Mouse (Mus musculus): ENCODE results near the gene Hyal2.

The Hyal2 gene

DNA sequence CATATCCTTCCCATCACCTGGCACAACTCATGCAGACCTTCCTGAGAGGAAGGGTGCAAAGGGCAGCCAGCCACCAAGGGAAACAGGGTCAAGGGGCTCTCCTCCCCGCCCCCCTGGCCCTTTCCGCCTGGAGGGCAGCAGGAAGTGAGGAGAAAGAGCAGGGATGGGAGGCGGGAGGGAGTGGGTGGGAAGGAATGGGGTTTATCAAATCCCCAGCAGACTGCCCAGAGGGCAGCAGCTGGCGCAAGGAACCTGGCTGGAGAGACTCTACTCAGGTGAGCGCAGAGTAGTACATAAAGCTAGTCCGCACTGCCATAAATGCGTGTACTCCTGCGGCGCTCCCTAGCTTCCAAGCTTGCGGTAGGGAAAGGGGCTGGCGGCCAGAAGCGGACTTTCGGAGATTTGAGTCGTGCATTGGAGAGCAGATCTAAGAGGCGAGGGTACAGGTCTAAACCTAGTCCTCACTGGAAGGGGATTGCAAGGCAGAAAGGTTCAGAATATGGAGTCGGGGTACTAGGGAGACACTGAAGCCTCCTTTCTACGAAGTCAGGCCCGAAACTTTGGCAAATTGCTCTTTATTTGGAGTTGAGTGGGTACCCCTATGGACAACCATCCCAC lies at the start of gene Hyal2:
TSS of gene Hyal2 (plus strand) at position 244 of the 618 bp plus-strand sequence.
- DNase-seq (ENCODE audit: low read depth, low spot score) = no peak

DNA sequence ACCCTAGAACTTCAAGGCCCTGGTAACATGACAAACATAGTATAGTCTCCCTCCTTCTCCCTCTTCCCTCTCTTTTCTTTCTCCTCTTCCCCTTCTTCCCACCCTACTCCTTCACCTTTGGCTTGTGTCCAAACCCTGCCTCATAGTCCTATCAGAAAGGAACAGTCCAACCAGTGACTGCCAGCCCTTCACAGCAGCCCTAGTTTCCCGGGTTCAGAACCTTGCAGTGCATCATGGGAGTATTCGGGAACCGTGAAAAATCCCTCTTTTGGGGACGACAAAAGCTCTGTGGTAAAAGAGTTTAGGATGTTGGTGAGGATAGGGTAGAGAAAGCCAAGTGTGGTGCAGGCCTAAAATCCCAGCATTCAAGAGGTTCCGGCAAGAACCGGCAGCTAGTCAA lies 47.4 kb upstream of the Hyal2 start:
- no peak for DNase-seq (ENCODE audit: low read depth, low spot score)

DNA sequence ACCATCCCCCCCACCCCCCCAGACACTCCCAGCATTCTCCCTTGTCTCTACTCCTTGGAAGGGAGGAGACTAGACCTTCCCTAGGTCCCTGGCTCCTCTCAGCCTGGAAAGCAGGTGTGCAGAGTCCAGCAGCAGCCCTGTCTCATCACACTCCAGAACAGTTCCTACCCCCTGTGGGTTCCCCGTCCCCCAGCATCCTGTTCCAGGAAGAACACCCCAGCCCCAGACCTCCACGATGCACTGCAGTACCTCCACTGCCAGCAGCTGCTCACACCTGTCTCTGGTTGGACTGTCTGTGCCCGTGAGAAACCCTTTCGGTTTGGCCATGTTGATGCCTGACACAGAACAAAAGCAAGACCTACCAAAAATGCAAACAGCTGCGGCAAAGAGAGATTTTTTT lies 46.6 kb upstream of the Hyal2 start:
- no peak for DNase-seq (ENCODE audit: low read depth, low spot score)

DNA sequence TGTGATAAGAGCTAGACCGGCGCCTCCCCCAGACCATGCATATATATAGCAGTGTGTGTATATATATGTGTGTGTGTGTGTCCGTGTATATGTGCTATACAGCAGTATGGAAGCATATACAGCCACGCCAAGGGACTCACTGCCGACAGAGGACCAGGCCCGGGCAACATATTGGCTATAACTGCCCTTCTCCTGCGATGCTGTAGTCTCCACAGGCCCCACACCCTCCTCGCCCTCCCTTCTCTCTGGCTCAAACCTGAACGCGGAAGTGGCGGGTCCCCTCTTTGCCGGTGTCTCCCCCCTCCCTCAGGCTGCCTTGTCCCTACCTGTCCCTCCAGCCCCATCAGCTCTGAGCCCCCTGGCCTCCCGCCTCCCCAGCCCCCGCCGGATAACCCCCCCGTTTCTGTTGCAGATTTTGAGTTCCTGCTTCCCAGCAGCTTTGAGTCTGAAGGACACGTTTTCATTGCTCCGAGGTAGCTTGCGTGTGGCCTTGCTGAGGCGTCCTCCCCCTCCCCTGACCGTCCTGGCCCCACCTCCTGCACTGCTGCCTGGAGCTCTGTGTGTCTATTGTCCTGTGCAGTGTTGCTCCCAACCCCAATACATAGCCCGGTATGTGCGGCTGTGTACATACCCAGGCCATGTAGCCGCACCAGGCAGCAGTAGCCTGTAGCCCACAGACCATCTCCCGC lies 45.9 kb upstream of the Hyal2 start:
- no peak for DNase-seq (ENCODE audit: low read depth, low spot score)

DNA sequence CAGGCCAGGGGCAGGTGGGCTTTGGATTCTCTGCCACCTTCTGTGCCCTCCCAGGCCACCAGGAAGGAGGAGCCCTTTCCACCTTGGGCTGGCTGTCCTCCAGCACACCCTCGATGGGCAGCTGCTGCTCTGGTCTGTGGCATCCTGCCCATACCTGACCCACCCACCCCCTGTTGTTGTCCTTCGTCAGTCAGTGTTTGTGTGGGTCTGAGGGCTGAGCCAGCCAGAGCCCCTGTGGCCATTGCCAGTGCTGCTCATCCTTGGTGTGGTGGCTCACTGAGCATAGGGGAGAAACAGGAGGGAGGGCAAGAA lies 45.4 kb upstream of the Hyal2 start:
- no peak for DNase-seq (ENCODE audit: low read depth, low spot score)

DNA sequence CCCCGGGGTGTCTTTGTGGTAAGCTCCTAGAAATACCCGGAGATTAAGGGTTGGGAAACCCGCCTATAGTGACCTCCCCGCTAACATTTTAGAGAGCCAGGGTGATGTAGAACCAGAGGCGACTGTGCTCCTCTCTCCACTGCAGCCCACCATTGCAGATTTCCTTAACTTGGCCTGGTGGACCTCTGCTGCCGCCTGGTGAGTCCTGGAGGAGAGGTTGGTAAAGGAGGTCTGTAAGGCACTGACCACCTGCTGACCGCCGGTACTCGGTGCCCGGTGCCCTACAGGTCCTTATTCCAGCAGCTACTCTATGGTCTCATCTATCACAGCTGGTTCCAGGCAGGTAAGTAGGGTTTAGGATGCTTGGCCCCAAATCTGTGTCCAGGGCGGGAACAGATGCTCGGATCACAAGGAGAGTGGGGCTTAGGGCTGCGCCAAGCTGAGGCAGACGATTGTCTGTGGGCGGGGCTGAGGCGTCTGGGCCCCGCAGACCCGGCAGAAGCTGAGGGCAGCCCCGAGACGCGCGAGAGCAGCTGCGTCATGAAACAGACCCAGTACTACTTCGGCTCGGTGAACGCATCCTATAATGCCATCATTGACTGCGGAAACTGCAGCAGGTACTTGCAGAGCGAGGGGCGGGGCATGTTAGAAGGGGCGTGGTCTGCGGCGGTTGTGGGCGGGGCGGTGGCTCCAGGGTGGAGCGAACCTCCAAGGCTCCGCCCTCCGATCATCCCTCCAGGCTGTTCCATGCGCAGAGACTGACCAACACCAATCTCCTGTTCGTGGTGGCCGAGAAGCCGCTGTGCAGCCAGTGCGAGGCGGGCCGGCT lies 41.3 kb upstream of the Hyal2 start:
- no peak for DNase-seq (ENCODE audit: low read depth, low spot score)

DNA sequence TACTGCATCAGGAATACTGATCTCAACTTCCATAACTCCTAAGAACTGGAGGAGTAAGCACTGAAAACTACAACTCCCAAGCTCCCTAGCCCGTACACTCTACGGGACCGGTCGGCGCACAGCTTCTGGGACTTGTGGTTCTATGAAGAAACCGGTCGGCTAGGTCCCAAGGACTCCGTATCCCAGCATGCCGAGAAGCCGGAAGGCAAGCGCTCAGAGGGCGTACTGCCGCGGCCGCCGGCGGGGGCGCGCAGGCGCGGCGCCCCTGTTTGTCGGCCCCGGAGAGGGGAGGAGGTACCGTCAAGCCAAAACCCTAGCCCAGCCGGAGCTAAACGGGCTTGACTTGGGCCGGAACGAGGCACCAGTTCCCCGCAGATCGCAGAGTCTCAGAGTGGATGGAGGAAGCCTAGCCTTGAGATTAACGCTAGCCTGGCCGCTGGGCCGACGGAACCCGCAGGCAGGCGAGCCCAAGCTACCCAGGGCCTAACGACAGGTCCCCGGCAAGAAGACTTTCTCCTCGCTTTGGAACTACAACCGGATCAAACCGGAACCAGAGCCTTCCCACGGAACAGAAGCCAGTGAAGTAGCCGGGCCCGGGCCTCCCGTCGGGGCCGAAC lies 33.8 kb upstream of the Hyal2 start, which contains the start of gene Tmem115:
TSS of gene Tmem115 (plus strand) at position 155 of the 617 bp plus-strand sequence.
- peak; percentile 96 for DNase-seq (ENCODE audit: low read depth, low spot score)

DNA sequence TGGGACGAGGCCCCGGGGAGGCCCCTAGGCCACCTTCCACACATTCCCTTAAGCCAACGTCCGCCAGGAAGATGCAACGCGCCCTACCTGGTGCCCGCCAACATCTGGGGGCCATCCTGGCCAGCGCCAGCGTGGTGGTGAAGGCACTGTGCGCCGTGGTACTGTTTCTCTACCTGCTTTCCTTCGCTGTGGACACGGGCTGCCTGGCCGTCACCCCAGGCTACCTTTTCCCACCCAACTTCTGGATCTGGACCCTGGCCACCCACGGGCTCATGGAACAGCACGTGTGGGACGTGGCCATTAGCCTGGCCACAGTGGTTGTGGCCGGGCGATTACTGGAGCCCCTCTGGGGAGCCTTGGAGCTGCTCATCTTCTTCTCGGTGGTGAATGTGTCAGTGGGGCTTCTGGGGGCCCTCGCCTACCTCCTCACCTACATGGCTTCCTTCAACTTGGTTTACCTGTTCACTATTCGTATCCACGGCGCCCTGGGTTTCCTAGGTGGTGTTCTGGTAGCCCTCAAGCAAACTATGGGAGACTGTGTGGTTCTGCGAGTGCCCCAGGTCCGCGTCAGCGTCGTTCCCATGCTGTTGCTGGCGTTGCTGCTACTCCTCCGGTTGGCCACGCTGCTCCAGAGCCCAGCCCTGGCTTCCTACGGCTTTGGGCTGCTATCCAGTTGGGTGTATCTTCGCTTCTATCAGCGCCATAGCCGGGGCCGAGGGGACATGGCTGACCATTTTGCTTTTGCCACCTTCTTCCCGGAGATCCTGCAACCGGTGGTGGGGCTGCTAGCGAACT lies 33.1 kb upstream of the Hyal2 start:
- no peak for DNase-seq (ENCODE audit: low read depth, low spot score)

DNA sequence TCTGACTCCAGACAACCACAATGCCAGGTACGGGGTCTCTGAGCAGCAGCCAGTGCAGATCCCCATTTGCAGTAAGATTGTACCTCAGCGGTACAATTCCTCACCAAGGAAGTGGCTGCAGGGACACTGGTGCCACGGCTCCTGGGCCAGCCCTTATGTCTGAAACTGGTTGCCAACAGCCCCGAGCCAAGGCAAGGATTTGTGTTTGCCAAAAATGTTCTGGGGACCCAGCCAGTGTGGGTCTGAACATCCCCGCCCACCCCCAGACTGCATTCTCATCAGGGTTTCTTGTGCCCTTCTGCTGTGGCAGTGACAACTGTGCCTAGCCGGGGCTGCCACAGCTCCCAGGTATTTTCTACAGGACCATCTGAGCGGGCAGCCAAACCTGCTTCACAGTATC lies 29.5 kb upstream of the Hyal2 start:
- no peak for DNase-seq (ENCODE audit: low read depth, low spot score)

DNA sequence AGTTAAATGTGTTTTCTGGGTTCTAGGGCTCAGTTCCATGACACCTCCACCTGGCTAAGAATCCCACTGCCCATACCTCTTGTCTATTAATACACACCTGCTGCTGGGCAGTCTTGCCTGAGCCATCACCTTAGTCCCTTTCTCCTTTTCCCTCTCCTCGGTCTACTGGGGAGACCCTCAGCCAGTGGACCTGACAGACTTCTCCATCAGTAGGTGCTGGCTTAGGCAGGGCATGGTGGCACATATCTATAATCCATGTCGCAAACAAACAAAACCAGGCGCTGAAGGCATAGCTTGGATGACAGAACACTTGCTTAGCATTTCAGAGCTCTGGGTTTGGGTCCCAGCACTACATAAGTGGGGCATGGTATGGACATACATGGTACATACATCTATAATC lies 29.0 kb upstream of the Hyal2 start:
- no peak for DNase-seq (ENCODE audit: low read depth, low spot score)

DNA sequence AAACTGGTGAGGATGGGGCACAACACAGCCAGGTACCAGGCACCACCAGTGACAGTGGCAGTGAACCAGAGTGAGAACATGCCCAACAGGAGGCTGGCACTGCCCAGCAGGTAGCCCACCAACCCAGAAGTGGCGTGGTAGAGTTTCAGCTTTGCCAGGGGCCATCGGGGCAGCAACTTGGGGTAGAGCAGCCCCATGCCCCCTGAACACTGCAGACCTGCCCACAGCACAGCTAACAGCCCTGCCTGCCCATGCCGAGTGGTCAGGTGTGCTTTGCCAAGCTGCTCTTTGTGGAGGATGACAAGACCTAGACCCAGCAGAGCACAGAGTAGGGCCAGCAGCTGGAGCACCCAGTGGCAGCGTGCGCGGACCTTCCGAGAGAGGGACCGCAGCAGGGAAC lies 27.8 kb upstream of the Hyal2 start:
- DNase-seq (ENCODE audit: low read depth, low spot score) = no peak

DNA sequence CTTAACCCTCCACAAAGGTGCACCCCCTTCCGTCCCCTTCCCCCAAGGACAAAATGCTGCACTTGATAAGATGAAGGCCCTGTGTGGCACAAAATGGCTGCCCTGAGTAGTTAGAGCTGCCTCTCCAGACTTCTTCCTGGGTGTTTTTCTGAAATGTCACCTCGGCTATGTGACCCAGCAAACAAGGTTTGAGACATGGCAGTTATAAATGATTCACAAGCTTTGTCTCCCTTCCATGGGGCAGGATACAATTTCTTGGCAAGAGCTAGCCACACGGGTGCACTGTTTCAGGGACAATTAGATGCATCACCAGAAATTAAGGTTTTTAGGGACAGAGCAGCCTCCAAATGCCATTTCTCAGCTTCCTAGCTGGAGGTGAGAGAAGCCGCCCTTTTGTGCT lies 27.3 kb upstream of the Hyal2 start:
- no peak for DNase-seq (ENCODE audit: low read depth, low spot score)

DNA sequence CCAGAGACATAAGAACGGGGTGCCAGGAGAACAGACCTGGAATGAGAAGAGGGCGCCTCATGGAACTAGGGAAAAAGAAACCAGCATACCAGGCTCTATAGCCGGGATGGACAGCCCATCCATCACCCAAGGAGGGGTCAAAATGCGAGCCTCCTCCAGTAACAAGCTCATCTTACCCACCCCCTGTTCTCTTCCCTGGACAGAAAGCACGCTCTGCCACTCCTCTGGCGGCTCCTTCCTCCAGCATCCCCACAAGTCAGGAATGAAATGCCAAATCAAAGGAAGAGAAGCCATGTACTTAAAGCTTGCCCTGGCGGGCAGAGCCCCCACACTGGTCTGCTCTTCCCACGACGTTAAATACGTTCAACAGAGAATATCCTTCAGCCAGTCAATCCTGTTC lies 26.7 kb upstream of the Hyal2 start:
- no peak for DNase-seq (ENCODE audit: low read depth, low spot score)

DNA sequence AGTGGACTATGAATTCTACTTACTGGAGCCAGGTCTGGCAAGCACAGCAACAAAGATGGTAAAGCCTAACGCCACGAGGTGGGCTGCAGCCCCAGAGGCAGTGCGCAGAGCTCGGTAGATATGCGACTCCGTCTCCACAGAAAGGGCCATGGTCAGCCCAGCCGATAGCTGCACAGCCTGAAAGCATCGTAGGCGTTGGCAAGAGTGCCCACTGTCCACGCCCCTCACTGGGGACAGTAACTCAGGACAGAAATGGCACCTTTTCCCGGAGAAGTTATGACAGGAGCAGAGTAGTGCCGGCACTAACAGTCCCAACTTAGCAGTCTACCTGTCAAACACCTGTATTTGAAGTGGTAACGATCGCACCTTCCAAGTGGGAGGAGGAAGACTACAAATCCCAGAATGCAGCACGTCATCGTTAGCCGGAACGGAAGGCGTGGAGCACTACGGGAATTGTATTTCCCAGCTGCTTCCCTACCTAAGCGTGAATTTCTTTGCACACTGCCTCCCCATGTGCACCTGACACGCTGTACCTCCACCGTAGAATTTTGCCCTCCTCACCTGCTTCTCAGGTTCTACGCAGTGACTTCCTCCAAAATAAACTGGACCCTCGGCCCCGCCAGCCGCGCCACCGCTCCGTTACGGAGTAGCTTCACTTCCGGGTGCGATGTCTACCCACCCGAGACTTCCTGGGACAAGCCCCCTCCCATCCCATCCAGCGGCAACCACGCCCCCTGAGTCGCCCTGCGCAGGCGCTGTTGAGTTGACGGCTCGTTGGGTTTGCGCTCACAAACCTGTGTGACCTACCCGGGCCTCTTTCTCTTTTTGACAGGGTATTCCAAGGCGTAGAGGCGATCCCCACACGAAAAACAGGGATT lies 26.0 kb upstream of the Hyal2 start, which contains the start of the genes Cyb561d2 and Nprl2:
TSS of gene Cyb561d2 (minus strand) at position 720 of the 878 bp plus-strand sequence.
TSS of gene Nprl2 (plus strand) at position 753 of the 878 bp plus-strand sequence.
- DNase-seq (ENCODE audit: low read depth, low spot score) = peak; percentile 89

DNA sequence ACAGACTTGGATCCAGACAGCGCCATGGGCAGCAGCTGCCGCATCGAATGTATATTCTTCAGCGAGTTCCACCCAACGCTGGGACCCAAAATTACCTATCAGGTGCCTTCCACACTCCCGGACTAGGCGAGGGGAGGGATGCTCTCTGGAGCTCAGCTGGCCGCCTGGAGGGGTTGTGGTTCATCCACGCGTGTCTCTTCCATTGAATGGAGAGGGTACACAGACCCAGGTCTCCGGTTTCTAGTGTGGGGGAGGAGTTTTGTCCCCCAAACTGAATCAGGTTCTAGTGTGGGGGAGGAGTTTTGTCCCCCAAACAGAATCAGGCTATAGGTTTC lies 25.4 kb upstream of the Hyal2 start:
- no peak for DNase-seq (ENCODE audit: low read depth, low spot score)

DNA sequence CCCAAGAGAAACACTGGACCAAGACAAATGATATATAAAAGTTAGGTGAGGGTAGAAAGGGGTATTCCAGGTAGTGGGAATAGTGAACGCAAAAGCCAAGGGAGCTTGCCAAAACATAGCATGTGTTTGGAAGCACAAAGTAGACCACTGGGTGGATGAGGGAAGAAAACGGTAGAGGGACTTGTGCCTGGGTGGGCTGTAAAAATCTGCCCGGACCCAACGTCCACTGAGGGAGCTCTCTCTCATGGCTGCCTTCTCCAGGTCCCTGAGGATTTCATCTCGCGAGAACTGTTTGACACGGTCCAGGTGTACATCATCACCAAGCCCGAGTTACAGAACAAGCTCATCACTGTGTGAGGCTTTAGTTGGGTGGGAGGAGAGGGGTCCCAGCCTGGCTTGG lies 25.0 kb upstream of the Hyal2 start:
- no peak for DNase-seq (ENCODE audit: low read depth, low spot score)

DNA sequence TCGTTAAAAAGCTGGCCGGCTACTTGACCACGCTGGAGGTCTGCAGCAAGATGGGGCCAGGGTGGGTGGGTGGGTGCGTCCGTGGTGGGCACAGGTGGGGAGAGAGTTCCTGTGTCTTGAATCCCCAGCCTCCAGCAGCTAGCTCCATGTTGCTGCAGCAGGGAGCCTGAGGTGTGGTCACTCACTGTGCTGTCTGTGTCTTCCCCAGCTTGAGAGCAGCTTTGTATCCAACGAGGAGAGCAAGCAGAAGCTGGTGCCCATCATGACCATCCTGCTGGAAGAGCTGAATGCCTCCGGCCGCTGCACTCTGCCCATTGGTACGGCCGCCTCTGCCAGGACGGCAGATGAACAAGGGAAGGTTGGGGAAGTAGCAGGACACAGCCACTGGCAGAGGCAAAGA lies 24.4 kb upstream of the Hyal2 start:
- no peak for DNase-seq (ENCODE audit: low read depth, low spot score)

DNA sequence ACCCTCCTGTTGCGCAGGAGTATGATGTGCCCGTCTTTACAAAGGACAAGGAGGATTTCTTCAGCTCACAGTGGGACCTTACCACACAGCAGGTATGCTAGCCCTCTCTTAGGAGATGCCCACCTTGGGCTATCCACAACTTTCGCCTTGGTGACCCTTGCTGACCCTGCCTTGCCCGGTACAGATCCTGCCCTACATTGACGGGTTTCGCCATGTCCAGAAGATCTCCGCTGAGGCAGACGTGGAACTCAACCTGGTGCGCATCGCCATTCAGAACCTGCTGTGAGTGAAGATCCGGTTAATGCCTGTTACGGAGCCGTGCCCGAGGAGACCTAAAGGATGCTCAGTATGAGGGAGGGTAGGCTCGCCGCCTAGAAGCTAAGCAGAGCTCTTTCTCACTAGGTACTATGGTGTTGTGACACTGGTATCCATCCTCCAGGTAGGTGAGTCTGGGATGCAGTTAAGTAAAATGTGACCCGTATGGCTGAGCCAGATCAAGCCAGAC lies 23.5 kb upstream of the Hyal2 start:
- no peak for DNase-seq (ENCODE audit: low read depth, low spot score)

DNA sequence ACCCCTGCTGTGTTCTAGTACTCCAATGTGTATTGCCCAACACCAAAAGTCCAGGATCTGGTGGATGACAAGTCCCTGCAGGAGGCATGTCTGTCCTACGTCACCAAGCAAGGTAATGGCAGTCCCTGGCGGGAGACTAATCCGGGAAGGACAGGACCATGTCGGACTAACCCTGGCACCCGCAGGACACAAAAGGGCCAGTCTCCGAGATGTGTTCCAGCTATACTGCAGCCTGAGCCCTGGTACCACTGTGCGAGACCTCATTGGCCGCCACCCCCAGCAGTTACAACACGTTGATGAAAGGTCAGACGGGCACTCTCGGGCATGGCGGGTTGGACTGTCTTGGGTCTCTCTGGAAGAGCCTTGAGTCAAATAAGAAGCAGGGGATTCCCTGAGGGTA lies 23.0 kb upstream of the Hyal2 start:
- DNase-seq (ENCODE audit: low read depth, low spot score) = no peak

DNA sequence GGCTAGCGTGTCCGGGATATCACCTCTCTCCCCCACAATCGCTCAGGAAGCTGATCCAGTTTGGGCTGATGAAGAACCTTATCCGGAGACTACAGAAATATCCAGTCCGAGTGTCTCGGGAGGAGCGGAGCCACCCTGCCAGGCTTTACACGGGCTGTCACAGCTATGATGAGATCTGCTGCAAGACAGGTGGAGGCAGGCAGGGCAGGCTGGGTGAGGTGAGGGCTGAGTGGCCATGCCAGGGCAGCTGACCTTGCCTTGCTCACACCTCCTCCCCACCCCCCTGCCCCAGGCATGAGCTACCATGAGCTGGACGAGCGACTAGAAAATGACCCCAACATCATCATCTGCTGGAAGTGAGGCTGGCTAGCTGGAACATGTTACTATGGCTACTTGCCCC lies 22.5 kb upstream of the Hyal2 start:
- no peak for DNase-seq (ENCODE audit: low read depth, low spot score)
